Mouse (Mus musculus): ENCODE measurements around the gene Thada.

- TF ChIP-seq POLR2A (IDR thresholded peaks at IDR 0.05; ENCODE audit: low read depth, low read length) (no peak), PAX5 (IDR thresholded peaks at IDR 0.05; ENCODE audit: low read length) (no peak), MAX (IDR thresholded peaks at IDR 0.05; ENCODE audit: low read length) (no peak), CTCF (conservative IDR thresholded peaks at IDR 0.05 in 1 of 2, IDR thresholded peaks at IDR 0.05 in 1 of 2; ENCODE audit: low read depth in 2 of 2, low read length in 2 of 2) (no peak), ZMIZ1 (IDR thresholded peaks at IDR 0.05; ENCODE audit: low read depth, low read length) (no peak), MXI1 (IDR thresholded peaks at IDR 0.05; ENCODE audit: low read depth, low read length) (no peak), USF2 (conservative IDR thresholded peaks at IDR 0.05; ENCODE audit: low read depth, low read length) (no peak), MAZ (IDR thresholded peaks at IDR 0.05; ENCODE audit: low read depth, low read length) (no peak), EP300 (IDR thresholded peaks at IDR 0.05; ENCODE audit: low read length) (no peak), CHD2 (IDR thresholded peaks at IDR 0.05; ENCODE audit: low read length) (no peak), ZC3H11A (IDR thresholded peaks at IDR 0.05; ENCODE audit: low read depth, low read length) (no peak), MEF2A (IDR thresholded peaks at IDR 0.05; ENCODE audit: borderline replicate concordance, low read depth, low read length) (no peak)
These were observed 32.6 kb upstream of the Thada start for GRCm38 (mm10) chr17:84498639-84499038.

All from CH12.LX (cell line).